Mouse (Mus musculus) kidney, adult 18-20 months (tissue): ENCODE measurements around the gene Gm20903.
"Not testable (repeated sequence)": the region's sequence is repeated elsewhere in the genome, so short reads cannot be mapped to it uniquely, and the experiment has no call there.

Experiments used
- DNase-seq: peaks from one replicate; pipeline ENCODE4 v3.0.0; 2021

Gene Gm20903

DNA sequence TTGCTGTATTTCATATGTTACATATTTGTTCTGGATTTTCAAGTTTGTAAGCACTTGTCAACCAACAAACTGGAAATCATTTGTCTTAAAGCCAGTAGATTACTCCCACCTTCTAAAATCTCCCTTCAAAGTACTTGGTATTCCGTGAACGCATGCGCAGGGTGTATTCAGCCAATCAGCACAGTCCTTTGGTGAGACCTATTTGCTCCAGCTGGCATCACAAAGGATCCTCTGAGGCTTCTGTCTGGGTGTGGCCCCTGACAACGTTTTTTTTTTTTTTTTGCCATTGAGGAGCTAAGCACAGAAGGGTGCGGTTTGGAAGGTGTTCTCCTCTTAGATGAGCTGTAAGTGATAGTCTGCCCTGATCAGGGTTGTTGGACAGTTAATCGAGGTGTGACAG, at the start of gene Gm20903:
Gm20903 (plus strand) TSS at position 301 of the 400 bp plus-strand sequence.
- DNase-seq, result not testable (repeated sequence)
